Mouse (Mus musculus) liver, postnatal 0 days (tissue): Measurements from ENCODE around the gene Xaf1. TPM values are rescaled to one million over a fixed set of nuclear protein-coding genes. Genes with fewer than 3 reads are reported as not detected.

Experiments
- ATAC-seq: fragments of 200-750 bp; cut with Nextera tagmentation; 2 replicates; pipeline ENCODE4 v1.8.0; 2017; ENCODE audit warnings: mild to moderate bottlenecking, moderate library complexity
- DNase-seq: peaks from one replicate; pipeline ENCODE4 v3.0.0-alpha.2; 2016
- H3K27ac ChIP-seq: fragments of 300-500 bp; sonication (generic); 2 replicates; pipeline ENCODE4 v1.5.1; 2014; ENCODE audit warnings: antibody characterized with exemption, moderate library complexity, mild to moderate bottlenecking, low read depth
- H3K27me3 ChIP-seq: fragments of 300-500 bp; sonication (generic); 2 replicates; pipeline ENCODE4 v1.6.1; 2014; ENCODE audit warnings: low read length, control low read depth, mixed read lengths; ENCODE audit not compliant: insufficient read depth
- H3K36me3 ChIP-seq: fragments of 300-500 bp; sonication (generic); replicated peaks from 2 replicates; pipeline ENCODE4 v1.6.1; 2014; ENCODE audit warnings: mild to moderate bottlenecking, control low read depth, low read length, moderate library complexity, mixed read lengths; ENCODE audit not compliant: insufficient read depth
- H3K4me1 ChIP-seq: fragments of 300-500 bp; sonication (generic); 2 replicates; pipeline ENCODE4 v1.6.1; 2014; ENCODE audit warnings: antibody characterized with exemption, mild to moderate bottlenecking, control low read depth; ENCODE audit not compliant: insufficient read depth
- H3K4me2 ChIP-seq: fragments of 300-500 bp; sonication (generic); 2 replicates; pipeline ENCODE4 v1.6.1; 2014; ENCODE audit warnings: low read depth, mild to moderate bottlenecking, low read length, moderate library complexity, mixed read lengths
- H3K4me3 ChIP-seq: fragments of 300-500 bp; sonication (generic); 2 replicates; pipeline ENCODE4 v1.5.1; 2014; ENCODE audit warnings: low read depth, low read length
- H3K9ac ChIP-seq: fragments of 300-500 bp; sonication (generic); replicated peaks from 2 replicates; pipeline ENCODE4 v1.6.1; 2014; ENCODE audit warnings: mild to moderate bottlenecking, moderate library complexity
- H3K9me3 ChIP-seq: fragments of 300-500 bp; sonication (generic); 2 replicates; pipeline ENCODE4 v1.6.1; 2016; ENCODE audit warnings: mild to moderate bottlenecking, control low read depth, low read length, mixed read lengths
- CTCF ChIP-seq: sonication (generic); IDR thresholded peaks from 2 replicates; pipeline ENCODE4 v1.5.1; 2016; ENCODE audit warnings: antibody characterized with exemption, low read depth
- EP300 ChIP-seq: IDR thresholded peaks from 2 replicates; pipeline ENCODE4 v1.6.1; 2016; ENCODE audit warnings: antibody characterized with exemption, low read depth, mild to moderate bottlenecking
- WGBS: fragments of 180-500 bp; shearing (Covaris S2); extraction: QIAGEN DNeasy Blood & Tissue Kit; methylation state at CpG from one replicate; pipeline ENCODE4 v1.1.7; 2014; ENCODE audit not compliant: insufficient replicate concordance; 5-methylcytosine and 5-hydroxymethylcytosine counted together
- polyA plus RNA-seq: library from polyadenylated mRNA; unstranded; fragments of >200 nt; fragmentation: Nextera tagmentation; extraction: Ambion mirVana; gene quantifications from 2 replicates; pipeline ENCODE4 v1.2.1, GENCODE M21; 2015

Gene Xaf1
- polyA plus RNA-seq, 1 experiment from 2014 or later = 11.7 TPM

GRCm38 (mm10) chr11:72285971-72286480 lies 15.4 kb upstream of the Xaf1 start:
- 60% methylated on average over 6 of the region's 6 CpGs for WGBS
- Histone ChIP-seq H3K27me3 (no peaks in the 10 kb centered on the region), H3K27ac (no peak overlapping the region), H3K36me3 (no peaks in the 10 kb centered on the region), H3K4me1 (no peaks in the 10 kb centered on the region), H3K9ac (no peak overlapping the region), H3K9me3 (no peaks in the 10 kb centered on the region; the same call in 1 of the 2 replicates), H3K4me2 (no peak overlapping the region), H3K4me3 (no peak overlapping the region)
- no peak for TF ChIP-seq EP300
- no peak for TF ChIP-seq CTCF
- ATAC-seq (no peak), DNase-seq (no peak)

DNA sequence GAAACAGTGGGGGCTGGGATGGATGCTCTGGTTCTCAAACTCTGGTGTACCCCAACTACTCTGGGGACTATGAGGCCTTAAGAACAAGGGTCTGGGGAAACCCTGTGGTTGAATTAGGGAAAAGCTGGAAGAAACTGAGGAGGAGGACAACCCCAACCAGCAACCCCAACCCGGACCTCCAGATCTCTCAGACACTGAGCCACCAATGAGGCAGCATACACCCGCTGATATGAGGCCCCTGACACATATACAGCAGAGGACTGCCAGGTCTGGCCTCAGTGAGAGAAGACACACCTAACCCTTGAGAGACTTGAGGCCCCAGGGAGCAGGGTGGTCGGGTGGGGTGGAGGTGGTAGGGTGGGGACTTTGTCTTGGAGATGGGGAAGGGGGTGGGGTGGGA lies 14.8 kb upstream of the Xaf1 start:
- ATAC-seq = no peak
- WGBS = 73% methylated on average over 3 of the region's 3 CpGs
- H3K36me3 ChIP-seq = no peaks in the 10 kb centered on the region

DNA sequence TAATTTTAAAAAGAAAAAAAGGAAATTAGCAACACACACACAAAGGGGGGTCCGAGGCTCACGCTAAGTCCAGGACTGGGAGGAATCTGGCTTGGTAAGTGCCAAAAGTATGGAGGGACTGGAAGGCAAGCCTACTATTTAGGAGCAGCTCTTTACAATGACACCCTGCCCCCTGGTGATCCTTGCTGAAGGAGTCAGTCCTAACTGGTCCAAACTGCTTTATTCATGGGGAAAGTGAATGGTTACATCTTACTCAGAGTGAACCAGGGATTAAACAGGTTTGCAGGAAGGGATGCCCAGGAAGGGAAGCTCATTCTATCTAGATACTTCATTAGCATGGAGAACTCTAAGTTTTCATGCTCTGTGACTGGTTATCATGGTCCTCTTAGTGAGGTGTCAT lies 14.3 kb upstream of the Xaf1 start:
- WGBS = 80% methylated on average over 2 of the region's 2 CpGs
- Histone ChIP-seq H3K4me3 (no peak overlapping the region), H3K4me2 (no peak overlapping the region), H3K27ac (no peak overlapping the region), H3K27me3 (no peaks in the 10 kb centered on the region), H3K36me3 (no peaks in the 10 kb centered on the region), H3K9me3 (no peaks in the 10 kb centered on the region; the same call in 1 of the 2 replicates), H3K4me1 (no peaks in the 10 kb centered on the region), H3K9ac (no peak overlapping the region)
- TF ChIP-seq EP300 (no peak), CTCF (no peak)
- DNase-seq = no peak
- no peak for ATAC-seq

More for the DNA sequence above, 14.8 kb upstream of the Xaf1 start:
- Histone ChIP-seq H3K9ac (no peak overlapping the region), H3K9me3 (no peaks in the 10 kb centered on the region; the same call in 1 of the 2 replicates), H3K4me3 (no peak overlapping the region), H3K4me2 (no peak overlapping the region), H3K4me1 (no peaks in the 10 kb centered on the region), H3K27ac (no peak overlapping the region), H3K27me3 (no peaks in the 10 kb centered on the region)
- no peak for DNase-seq
- TF ChIP-seq EP300 (no peak), CTCF (no peak)

GRCm38 (mm10) chr11:72287543-72287942 lies 13.9 kb upstream of the Xaf1 start:
- ATAC-seq (no peak), DNase-seq (no peak)
- no peaks in the 10 kb centered on the region; the same call in 1 of the 2 replicates for H3K9me3 ChIP-seq
- H3K9ac ChIP-seq = no peak overlapping the region
- no peak overlapping the region for H3K4me3 ChIP-seq
- no peak overlapping the region for H3K27ac ChIP-seq
- no peaks in the 10 kb centered on the region for H3K36me3 ChIP-seq
- TF ChIP-seq CTCF = no peak
- TF ChIP-seq EP300 = no peak
- WGBS = 70% methylated on average over 3 of the region's 3 CpGs
- H3K27me3 ChIP-seq = no peaks in the 10 kb centered on the region
- H3K4me1 ChIP-seq = no peaks in the 10 kb centered on the region
- H3K4me2 ChIP-seq = no peak overlapping the region

DNA sequence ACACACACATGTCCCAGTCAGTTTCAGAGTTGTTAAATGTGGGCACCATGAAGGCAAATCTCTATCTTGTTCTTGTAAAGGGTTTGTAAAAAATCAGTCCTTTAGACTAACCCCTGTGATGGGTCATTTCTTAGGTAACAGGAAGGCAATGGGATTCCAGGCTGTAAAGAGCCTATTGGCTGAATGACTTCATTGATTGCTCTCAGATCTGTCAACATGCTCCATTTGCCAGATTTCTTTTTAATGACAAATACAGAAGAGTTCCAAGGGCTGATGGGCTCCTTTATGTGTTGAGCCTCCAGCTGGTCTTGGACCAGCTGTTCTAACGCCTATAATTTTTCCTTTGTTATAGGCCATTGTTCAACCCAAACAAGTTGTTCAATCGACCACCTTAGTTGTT lies 8.3 kb upstream of the Xaf1 start:
- no peaks in the 10 kb centered on the region for H3K36me3 ChIP-seq
- no peak overlapping the region for H3K27ac ChIP-seq
- WGBS = 73% methylated on average over 2 of the region's 2 CpGs

GRCm38 (mm10) chr11:72302230-72302629 lies 801 bp downstream of the Xaf1 start:
- H3K27ac ChIP-seq = 0 out of 2 replicates have a peak overlapping the region, but pooled peaks have one; percentile 66
- ATAC-seq (no peak), DNase-seq (no peak)
- no peaks in the 10 kb centered on the region for H3K27me3 ChIP-seq
- TF ChIP-seq EP300 (no peak), CTCF (no peak)
- peaks cover 3% of the 10 kb centered on the region; the same call in 1 of the 2 replicates for H3K36me3 ChIP-seq
- no peaks in the 10 kb centered on the region for H3K9me3 ChIP-seq
- H3K4me1 ChIP-seq = peaks cover 17% of the 10 kb centered on the region; the same call in 1 of the 2 replicates
- peak overlapping the region; percentile 74 for H3K4me2 ChIP-seq
- peak overlapping the region; percentile 57 for H3K9ac ChIP-seq
- 65% methylated on average over 7 of the region's 7 CpGs for WGBS
- peak overlapping the region; percentile 56 for H3K4me3 ChIP-seq

More for the DNA sequence above, 8.3 kb upstream of the Xaf1 start:
- DNase-seq (no peak), ATAC-seq (no peak)
- no peak overlapping the region for H3K4me2 ChIP-seq
- TF ChIP-seq EP300 (no peak), CTCF (no peak)
- H3K9me3 ChIP-seq = no peaks in the 10 kb centered on the region; the same call in 1 of the 2 replicates
- H3K4me3 ChIP-seq = no peak overlapping the region
- H3K27me3 ChIP-seq = no peaks in the 10 kb centered on the region
- no peaks in the 10 kb centered on the region for H3K4me1 ChIP-seq
- no peak overlapping the region for H3K9ac ChIP-seq

GRCm38 (mm10) chr11:72307461-72307860 lies 6.0 kb downstream of the Xaf1 start:
- H3K4me1 ChIP-seq = peaks cover 7% of the 10 kb centered on the region
- no peak overlapping the region for H3K27ac ChIP-seq
- no peaks in the 10 kb centered on the region for H3K27me3 ChIP-seq
- WGBS = 84% methylated on average over 5 of the region's 5 CpGs
- H3K9me3 ChIP-seq = no peaks in the 10 kb centered on the region
- no peak for TF ChIP-seq EP300
- no peak for TF ChIP-seq CTCF
- no peak overlapping the region for H3K4me2 ChIP-seq
- DNase-seq (no peak), ATAC-seq (no peak)
- H3K9ac ChIP-seq = no peak overlapping the region
- no peak overlapping the region for H3K4me3 ChIP-seq
- peaks cover 17% of the 10 kb centered on the region for H3K36me3 ChIP-seq
